In the genomic region with DNA sequence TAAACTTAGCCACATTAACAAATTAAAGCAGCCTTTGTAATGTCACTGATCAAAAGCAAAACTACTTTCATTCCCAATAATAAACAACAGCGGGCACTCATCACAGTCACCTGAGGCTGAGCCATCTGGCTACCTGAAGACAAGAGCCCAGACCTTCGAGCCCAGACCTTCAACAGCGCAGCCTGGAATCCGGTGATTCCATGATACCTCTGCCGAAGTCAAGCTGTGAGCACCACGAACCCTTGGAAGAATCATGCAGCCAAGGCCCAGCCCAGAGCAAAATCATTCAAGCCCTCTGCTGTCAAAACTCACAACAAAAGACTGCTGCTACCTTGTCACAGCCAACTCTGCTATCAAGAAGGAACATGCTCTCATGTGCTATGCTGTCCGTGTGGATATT, we compare ENCODE assay signal across 20 mouse cellular contexts. TPM values are rescaled to one million over a fixed set of nuclear protein-coding genes. Genes with fewer than 3 reads are reported as not detected.
A peak's percentile ranks its signal among the peaks of the same experiment; 100 is the strongest.
DNase-seq lines count a peak whose midpoint lies in the region; TF ChIP-seq lines count a peak whose summit lies in the region.
"Had no signal": no experiment of that assay in that cellular context is flagged by ENCODE, and none has a peak within 500 bp of the region (broad histone marks: within the 10 kb centered on the region; RNA-seq: fewer than 3 reads in every experiment).

No protein-coding gene starts in this region.

- peak; percentile 78 for DNase-seq in heart, adult 11 months
- DNase-seq in heart, adult 9 months (ENCODE audit: low spot score in 2 of 2), result no peak
- DNase-seq in cerebellum, adult 18-20 months, result peak; percentile 21 to 35
- peak; percentile 27 for DNase-seq in cerebellum, adult 9-11 months
- DNase-seq in cerebellum, postnatal 36 days, result peak; percentile 33 to 41
- no peak for DNase-seq in layer of hippocampus, adult 2 months (ENCODE audit: low spot score in 2 of 2)
- no peak for DNase-seq in neural tube, embryonic 10.5 days (ENCODE audit: extremely low spot score, low spot score)
- DNase-seq in gastrocnemius, postnatal 14 days, result no peak
- DNase-seq: adrenal gland, postnatal 10 days; gastrocnemius, adult 2 months; heart, postnatal 10 days; heart, postnatal 4 days; kidney, adult 8-10 months had no signal

- H3K4me3 ChIP-seq in layer of hippocampus, adult 2 months, result no peak overlapping the region
- H3K4me3 ChIP-seq: embryonic facial prominence, embryonic 13.5 days; forebrain, embryonic 12.5 days; gastrocnemius, adult 2 months; hindbrain, embryonic 12.5 days had no signal

- intact Hi-C loops in gastrocnemius, postnatal 14 days (cut with DNase I; ENCODE audit: low total_unique reads), result no loop called here

- no peak for TF ChIP-seq CTCF in layer of hippocampus, adult 2 months (conservative IDR thresholded peaks at IDR 0.05)

- H3K27ac ChIP-seq in layer of hippocampus, adult 2 months, result no peak overlapping the region
- H3K27ac ChIP-seq: embryonic facial prominence, embryonic 13.5 days; forebrain, embryonic 12.5 days; hindbrain, embryonic 12.5 days had no signal

RNA-seq across cellular contexts. Expression of a gene that starts 47.2 kb away (rescaled TPM):
- total RNA-seq in layer of hippocampus, adult 2 months (2021), result not detected
- not detected for total RNA-seq in gastrocnemius, postnatal 14 days (2021)
- total RNA-seq: adrenal gland, postnatal 10 days; adrenal gland, postnatal 4 days; gastrocnemius, adult 2 months; gastrocnemius, postnatal 4 days; heart, adult 8-10 months; heart, postnatal 10 days; heart, postnatal 4 days; MEL had no signal

Comparison
In these comparisons a context has a peak if more than half of its experiments do, and no peak if none do; other contexts are left out.
1. DNase-seq: peak in heart, adult 11 months (single experiment), cerebellum, adult 18-20 months (2 of 2), cerebellum, adult 9-11 months (single experiment) and cerebellum, postnatal 36 days (2 of 2); none in heart, adult 9 months (0 of 2), layer of hippocampus, adult 2 months (0 of 2), neural tube, embryonic 10.5 days (single experiment) and gastrocnemius, postnatal 14 days (single experiment).